Mouse (Mus musculus): ENCODE data around the gene Irs4. TPM values are rescaled to one million over a fixed set of nuclear protein-coding genes. Genes with fewer than 3 reads are reported as not detected.

The Irs4 gene
- polyA plus RNA-seq (2017; shearing (Covaris generic)): under 1 TPM in 1 of 2 experiments, not detected in 1; 0.21 TPM

GRCm38 (mm10) chrX:141724937-141725918, at the start of gene Irs4:
Irs4 (minus strand) TSS chrX:141725263.

Other genes starting within 250 kb of the Irs4 start
- gene Col4a5, start 249.9 kb downstream of the Irs4 start, polyA plus RNA-seq (2017; shearing (Covaris generic)): under 1 TPM in 1 of 2 experiments, not detected in 1; 0.04 TPM
- not detected for gene Gm15294, start 150.0 kb upstream of the Irs4 start, polyA plus RNA-seq (2017; shearing (Covaris generic))